Mouse (Mus musculus) mature B cell (primary cell): ENCODE results near the gene Tex19.1.
"Not testable (repeated sequence)": the region's sequence is repeated elsewhere in the genome, so short reads cannot be mapped to it uniquely, and the experiment has no call there.

Source experiments
- in situ Hi-C: fragments of 300-500 bp; cut with MboI; formaldehyde crosslinking; loops from 2 replicates; pipeline ENCODE4 v1.14.3; 2019

Tex19.1 gene

DNA sequence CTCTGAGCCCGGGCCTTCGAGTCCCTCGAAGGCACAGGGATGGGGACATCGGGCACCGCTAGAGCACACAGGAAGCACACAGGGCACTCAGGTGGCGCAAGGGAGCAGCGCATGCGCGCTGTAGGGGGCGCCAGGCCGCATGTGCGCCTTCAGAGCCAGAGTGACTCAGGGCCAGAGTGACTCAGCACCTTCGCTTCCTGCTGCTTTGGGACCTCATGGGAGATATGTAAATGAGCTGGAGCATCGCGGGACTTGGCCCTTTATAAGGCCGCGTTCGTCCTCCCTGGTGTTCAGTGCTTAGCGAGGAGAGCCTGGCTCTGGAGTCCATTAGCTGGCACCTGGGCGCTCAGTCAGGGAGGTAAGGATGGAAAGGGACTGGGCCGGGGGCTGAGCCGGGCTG is at the start of gene Tex19.1:
Tex19.1 (plus strand) TSS at position 279 of the 400 bp plus-strand sequence.
- in situ Hi-C loops: no loop called here

DNA sequence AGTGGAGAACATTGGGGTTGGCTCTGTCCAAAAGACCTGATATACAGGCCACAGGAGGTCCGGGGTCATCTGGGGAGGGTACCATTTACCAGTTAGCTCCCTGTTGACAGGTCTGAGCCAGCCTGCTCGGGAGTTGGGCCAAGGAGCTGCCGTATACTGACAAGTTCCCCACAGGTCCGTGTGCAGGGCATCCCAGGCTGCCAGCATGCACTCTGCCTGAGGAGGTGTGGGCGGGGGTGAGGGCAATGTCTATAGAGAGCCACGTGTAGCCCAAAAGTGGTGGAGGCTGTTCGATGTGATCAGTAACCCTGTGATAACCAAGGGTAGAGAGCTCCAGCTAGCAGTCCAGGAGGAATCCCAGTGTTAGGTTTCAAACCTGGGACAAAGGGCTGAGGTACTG is 46.2 kb upstream of the Tex19.1 start:
- in situ Hi-C loops: no loop called here

DNA sequence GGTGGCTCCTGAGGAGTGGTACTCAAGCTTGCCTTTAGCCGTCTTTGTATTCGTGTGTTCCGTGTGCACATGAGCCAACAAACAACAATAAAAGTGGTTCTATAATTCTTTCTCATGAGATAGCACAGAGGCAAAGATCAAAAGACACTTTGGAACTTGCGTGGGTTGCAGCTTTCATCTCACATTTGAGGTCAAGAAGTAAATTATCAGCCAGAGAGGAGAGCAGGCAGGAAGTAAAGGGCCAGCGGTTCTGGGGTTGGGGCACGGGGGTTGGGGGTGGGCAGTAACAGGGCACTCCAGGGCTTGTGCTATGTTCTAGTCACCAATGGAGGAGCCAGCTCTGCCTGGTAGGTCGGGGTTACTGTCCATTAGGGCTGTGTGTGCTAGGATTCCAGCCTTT is 45.3 kb upstream of the Tex19.1 start:
- in situ Hi-C loops: no loop called here

DNA sequence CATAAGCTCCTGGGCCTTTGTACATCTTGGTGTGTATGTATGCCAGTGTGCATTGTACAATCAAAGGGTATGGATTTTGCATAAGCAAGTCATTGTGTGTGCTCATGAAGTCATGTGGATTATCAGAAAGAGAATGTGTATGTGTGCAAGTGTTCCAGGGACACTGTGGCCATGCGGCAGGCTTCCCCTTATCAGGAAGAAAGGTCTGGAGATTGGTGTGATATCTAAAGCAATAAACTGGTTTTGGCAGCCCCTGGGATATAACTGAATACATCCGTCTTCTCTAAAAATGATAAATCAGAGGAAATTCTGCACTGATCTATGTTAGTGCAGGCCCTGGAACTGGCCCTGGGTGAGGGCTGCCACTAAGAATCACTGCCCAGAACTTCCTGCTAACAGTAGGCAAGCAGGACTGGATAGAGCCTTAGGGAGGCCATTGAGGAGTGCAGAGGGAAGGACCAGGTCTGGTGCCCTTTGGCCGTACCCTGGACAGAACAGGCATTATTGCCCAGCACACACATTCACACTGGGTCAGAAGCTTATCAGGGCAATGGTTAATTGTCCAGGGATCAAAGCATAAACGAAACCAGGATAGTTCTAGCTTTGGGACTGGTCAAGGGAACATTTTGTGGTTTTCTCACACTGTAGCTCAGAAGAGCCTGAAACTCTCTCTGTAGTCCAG is 44.7 kb upstream of the Tex19.1 start:
- in situ Hi-C loops: no loop called here

DNA sequence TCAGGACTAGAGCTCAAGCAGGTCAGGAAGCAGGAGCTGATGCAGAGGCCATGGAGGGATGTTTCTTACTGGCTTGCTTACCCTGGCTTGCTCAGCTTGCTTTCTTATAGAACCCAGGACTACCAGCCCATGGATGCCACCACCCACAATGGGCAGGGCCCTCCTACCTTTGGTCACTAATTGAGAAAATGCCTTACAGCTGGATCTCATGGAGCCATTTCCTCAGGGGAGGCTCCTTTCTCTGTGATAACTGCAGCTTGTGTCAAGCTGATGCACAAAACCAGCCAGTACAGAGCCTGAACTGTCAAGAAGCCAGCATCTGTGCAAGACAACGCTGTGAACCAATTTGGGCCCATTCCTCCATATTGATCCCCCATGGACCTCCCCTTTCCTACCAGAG is 38.7 kb upstream of the Tex19.1 start:
- in situ Hi-C loops: not testable (repeated sequence)

DNA sequence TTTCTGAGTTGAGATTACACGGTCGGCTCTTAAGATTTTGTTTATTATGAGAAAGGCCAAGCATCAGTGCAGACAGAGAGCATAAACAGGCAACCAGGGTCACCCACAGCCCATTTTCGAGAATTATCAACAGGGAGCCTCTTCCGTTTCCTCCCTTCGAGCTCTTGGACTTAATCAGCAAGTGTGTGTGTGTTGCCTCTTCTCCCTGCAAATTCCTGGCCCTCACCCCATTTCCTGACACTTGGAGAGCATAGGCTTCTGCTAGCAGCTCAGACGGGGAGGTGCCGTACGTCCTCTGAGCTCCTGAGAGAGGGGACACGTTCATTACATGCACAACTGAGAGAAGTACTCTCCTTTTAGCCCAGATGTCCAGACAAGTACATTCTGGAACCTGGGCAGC is 37.9 kb upstream of the Tex19.1 start:
- in situ Hi-C loops: no loop called here

DNA sequence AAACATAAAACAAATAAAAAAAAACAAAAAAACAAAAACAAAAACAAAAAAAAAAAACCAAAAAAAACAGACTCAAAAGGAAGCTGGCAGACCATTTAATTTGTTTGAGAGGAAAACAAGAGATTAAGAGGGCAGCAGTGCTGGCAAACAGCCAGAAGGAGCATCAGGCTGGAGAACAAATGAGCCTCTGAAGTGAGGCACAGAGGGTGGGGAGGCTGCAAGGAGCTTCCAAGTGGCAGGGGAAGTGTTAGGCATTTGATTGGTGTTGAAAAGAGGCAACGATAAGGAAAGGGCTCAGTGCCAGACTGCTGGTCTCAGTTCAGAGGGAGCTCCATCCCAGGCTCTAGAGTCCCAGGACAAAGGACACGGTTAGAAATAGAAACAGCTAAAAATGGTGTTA is 36.0 kb upstream of the Tex19.1 start:
- in situ Hi-C loops: no loop called here

DNA sequence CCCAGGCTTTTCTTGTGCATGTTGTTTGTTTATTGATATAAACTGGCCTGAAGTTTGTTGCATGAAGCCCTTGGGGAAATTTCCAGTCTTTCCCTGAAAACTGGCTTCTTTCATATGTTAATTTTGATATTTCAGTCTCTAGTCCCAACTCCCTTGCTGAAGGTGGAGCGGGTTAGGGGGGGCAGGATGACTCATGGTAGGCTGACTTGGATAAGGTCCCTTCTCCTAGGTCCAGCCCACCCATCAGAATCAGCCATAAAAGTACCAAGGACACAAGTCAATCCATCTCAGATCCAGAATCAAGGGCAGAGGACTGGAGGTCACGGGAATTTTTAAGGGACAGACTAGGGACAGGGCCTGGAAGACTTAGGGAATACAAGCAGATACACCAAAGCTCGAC is 34.9 kb upstream of the Tex19.1 start:
- in situ Hi-C loops: no loop called here

DNA sequence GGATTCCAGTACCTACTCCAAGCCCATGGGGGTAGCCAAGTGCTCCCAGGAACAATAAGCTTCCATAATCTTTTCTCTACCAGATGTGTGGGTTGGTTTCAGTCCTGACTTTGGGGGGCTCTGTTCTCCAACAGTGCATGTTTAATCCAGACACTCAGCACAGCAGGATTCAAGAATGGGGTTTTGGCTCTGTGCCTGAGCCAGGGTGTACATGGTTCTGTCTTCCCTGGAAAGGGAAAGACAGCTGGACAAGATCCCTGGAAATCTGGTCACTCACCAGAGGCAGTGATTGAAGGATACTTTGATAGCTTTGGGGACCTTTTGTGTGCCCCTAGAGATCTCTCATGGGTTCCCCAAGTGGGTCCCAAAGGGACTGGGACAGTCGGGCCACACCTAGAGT is 34.3 kb upstream of the Tex19.1 start:
- in situ Hi-C loops: no loop called here

DNA sequence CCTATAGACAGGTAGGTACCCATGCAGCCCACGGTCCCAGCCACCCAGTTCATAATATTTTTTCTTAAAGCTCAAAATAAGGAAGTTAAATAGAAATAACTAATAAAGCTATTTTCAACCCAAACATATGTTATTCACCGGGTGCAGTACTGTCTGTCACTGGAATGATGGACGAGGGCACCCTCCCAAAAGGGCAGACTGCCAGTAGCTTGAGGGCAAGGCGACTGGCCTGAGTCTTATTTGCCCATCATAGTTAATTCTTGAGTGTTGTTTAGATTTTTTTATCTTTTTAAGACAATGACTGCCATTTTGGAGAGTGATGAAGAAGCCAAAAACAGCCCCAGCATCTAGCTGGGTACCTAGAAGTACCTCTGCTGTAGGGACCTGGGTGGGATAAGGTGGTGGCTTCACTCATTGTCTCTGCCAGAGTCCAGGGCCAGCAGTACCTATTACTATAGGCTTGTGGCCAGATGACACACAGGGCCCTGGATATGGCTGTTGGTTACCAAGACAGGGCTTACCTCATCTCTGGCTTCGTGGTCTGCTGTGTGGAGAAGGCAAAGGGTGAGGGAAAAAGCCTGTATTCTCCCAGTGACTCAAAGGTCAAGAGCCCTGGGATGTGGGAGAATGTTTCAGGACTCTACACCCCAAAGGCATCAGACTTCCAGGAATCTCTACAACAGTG is 33.7 kb upstream of the Tex19.1 start:
- in situ Hi-C loops: no loop called here

DNA sequence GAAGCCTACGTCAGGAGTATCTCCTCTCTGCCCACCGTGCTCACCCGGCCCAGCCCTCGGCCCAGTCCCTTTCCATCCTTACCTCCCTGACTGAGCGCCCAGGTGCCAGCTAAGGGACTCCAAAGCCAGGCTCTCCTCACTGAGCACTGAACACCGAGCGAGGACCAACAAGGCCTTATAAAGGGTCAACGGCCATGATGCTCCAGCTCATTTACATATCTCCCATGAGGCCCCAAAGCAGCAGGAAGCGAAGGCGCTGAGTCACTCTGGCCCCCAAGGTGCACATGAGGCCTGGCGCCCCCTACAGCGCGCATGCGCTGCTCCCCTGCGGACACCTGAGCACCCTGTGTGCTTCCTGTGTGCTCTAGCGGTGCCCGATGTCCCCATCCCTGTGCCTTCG is 27.8 kb upstream of the Tex19.1 start:
- in situ Hi-C loops: no loop called here

DNA sequence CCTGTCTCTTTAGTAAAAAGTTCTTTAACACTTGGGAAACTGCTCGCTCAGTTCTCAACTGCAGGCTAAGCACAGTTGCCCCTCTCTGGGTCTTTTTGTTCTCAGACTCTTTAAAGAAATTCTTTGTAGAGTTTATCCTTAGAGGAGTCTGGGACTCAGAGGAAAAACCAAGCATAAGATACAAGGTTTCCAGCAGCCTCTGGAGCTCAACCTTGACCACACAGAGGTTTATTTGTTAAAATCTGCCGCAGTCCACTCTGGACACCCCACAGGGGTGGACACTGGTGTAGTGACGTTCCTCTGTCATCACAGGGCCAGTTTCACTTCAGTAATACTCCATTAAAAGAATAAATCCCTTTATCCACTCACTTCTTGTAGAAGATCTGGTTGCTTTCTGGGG is 27.4 kb upstream of the Tex19.1 start, which contains the start of gene Tex19.2:
Tex19.2 (minus strand) TSS at position 101 of the 400 bp plus-strand sequence.
- in situ Hi-C loops: no loop called here

DNA sequence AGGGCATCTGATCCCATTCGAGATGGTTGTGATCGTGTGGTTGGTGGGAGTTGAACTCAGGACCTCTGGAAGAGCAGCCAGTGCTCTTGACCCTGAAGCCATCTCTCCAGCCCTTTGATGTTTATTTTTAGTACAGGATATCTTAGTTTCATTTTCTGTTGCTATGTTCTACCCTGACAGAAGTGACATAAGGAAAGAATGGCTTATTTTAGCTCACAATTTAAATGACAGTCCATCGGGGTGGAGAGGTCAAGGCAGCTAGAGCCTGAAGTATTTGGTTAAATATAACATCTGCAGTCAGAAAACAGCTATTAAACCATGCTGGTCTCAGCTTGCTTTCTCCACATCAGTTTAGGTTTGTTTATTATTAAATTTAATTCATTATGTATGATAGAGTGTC is 24.8 kb upstream of the Tex19.1 start:
- in situ Hi-C loops: no loop called here

DNA sequence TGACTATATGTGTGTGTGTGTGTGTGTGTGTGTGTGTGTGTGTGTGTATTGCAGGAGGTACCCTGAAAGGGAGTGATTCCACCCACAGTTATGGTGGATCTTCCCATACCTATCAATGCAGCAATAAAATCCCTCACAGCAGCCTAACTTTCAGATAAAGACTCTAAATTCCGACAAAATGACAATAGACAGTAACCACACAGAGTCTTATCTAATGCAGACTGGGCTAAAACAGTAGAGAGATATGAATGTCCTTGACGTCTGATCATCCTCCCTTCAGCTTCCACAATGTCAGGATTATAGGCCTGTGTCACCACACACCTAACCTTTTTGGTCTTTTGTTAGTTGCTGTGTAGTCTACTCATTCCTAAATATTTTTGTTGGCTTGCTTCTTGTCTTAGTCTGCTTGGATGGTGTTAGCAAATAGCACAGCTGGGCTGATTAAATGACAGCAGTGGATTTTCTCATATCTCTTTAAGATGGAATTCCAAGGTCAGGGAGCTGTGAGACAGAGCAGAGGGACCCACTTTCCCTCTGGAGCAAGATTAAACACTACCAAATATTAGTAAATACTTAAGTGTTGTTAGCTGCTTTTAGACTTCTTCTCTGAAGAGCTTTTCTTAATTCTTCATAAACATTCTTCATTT is 23.8 kb upstream of the Tex19.1 start:
- in situ Hi-C loops: no loop called here

DNA sequence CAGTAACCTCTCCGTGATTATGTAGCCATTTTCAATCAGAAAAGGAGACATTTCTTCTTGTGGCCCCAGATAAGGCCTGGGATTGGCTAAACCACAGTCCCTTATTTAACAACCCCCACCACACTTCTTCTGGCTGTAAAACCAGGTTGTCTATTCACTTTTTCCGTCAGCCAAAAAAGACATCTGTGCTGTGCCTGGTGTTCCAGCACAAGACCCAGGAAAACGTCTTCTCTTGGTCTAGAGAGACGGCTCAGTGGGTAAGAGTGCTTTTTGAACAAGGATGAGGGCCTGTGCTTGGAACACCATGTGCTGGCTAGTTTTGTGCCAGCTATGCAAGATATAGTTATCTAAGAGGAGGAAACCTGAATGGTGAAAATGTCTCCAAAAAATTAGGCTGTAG is 22.5 kb upstream of the Tex19.1 start:
- in situ Hi-C loops: no loop called here

DNA sequence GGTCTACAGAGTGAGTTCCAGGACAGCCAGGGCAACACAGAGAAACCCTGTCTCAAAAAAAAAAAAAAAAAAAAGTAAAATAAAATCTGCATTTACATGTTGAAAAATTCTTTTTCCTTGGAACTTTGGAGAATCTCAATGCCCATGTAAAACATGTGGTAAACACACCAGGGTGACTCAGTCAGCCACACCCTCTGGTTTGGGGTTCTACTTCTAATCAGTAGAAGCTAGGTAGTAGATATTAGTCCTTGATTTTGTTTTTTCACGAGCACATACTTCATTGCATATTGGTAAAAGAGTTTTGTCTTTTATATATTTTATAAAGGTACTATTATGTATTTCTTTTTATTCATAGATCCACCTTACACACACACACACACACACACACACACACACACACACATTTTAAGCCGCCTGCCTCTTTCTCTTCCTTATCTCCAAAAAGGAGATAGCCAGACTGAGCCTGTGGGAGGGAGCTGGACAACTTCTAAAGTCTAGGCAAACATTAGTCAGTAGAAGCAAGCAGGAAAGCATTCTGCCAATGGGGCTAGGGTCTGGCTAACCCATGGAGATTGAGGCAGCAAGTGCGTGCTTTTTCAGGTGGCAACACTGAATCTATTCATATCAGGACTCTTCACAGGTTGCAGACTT is 20.3 kb upstream of the Tex19.1 start:
- in situ Hi-C loops: no loop called here

DNA sequence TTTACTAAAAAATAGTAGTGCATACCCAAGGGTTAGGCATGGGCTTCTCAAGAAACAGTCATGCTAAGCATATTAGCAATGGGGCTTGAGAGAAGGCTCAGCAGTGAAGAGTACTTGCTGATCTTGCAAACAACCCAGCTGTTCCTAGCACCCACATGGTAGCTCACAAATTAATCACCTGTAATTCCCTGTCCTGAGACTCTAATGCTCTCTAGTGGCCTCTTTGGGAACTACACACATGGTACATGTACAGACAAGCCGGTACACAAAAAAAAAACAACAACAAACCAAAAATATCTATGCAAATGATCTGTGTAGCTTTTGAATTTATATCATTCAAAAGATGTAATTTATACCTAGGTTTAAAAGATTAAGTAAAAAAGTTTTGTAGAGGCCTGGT is 19.5 kb upstream of the Tex19.1 start:
- in situ Hi-C loops: no loop called here

DNA sequence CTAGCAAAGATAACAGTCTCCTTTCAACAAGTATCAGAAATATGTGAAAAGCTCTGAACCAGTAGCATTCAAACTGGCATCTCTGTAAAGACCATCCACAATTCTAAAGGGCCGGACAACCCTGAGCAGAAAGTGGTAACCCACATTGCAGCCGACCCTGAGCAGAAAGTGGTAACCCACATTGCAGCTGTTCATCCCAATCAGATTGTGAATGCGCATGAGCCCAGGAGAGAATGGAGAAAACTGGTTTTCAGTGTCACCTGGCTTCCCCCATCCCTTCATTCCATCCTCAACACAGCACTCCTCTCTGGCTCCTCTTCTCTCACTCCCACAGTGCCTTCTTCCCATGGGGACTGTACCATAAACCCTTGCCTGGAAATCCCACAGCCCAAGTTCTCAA is 18.5 kb upstream of the Tex19.1 start:
- in situ Hi-C loops: no loop called here

DNA sequence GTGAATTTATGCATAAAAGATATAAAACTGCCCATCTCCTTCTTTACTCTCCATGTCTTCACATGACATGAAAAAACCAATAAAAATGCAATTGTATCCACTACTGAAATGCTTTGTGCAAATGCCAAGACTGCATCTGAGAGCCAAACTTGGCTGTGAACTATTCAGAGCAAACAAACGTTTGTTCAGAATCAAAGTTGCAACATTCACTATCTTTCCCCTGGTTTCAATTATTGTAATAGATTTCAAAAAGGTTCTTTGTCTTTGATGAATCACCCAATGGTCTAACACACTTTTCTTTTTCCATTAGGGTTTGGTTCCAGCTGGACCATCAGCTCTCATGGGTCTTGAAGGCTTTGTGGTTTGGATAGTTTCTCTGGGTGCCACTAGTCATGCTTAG is 16.3 kb upstream of the Tex19.1 start:
- in situ Hi-C loops: no loop called here

DNA sequence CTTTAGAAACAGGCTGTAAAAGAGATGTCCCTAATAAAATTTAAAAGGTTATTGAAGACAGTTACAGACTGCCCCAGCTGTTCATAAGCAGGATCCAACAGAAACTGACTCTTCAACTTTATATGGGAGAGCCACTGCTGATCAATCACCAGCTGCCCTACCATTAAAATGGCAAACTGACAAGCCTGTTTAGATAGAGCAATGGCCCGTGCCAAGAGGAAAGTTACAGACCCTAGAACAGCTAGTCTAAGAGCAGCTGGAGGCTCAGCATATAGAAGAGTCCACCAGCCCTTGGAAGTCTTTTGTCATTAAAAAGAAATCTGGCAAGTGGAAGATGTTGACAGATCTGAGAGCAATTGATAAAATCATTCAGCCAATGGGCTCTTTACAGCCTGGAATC is 11.3 kb upstream of the Tex19.1 start:
- in situ Hi-C loops: no loop called here

DNA sequence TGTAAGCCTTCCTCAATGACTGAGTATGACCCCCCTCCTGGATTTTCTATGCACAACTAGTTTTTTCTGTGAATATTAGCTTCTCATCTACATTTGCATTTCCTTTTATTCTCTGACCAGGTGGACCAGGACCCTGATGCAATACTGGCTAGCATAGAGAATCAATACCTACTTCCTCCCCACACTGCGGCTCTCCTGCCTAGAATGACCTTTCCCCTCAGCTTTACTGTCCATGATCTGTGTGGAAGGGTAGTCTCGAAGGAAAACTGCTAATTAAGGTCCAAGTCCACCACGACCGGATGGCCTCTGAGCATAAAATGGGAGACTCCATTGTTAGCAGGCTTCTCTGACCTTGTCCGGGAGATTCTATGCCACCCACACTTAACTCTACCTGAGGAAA is 8.3 kb upstream of the Tex19.1 start:
- in situ Hi-C loops: no loop called here

DNA sequence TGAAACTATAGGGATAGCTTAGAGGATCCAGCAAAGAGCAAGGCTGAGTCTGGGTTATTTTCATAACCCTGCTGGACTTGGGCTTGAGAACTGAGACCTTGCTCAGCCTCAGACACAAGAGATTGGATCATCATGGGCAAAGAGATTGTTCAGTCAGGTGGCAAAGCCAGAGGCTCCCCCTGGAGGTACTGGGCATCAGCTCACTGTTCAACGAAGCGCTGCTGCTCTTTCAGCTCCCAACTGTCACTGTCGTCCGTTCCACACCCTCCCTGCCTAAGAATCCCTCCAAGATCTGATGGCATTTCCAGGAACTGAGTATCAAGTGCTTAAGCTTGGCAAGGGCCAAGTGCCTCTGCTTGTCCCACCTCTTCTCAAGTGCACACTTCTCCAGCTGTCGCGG is 7.2 kb upstream of the Tex19.1 start:
- in situ Hi-C loops: no loop called here
